Comparison of ENCODE assay signal across 22 mouse cellular contexts in genomic region chr10:126911479-126911878, GRCm38 (mm10).
"Had no signal": no experiment of that assay in that cellular context is flagged by ENCODE, and none has a peak within 500 bp of the region (broad histone marks: within the 10 kb centered on the region; RNA-seq: fewer than 3 reads in every experiment).

No protein-coding gene starts in this region.

- ATAC-seq: liver, postnatal 0 days; lung, postnatal 0 days; midbrain, embryonic 16.5 days had no signal

- H3K27ac ChIP-seq: liver, embryonic 15.5 days; lung, embryonic 15.5 days; midbrain, embryonic 12.5 days; neural tube, embryonic 13.5 days; neural tube, embryonic 15.5 days; stomach, embryonic 15.5 days; stomach, postnatal 0 days had no signal

- H3K9ac ChIP-seq: liver, embryonic 15.5 days; liver, postnatal 0 days; lung, embryonic 15.5 days; midbrain, embryonic 12.5 days; neural tube, embryonic 13.5 days; neural tube, embryonic 15.5 days; stomach, embryonic 15.5 days had no signal

- H3K4me3 ChIP-seq: liver, embryonic 15.5 days; lung, embryonic 15.5 days; midbrain, embryonic 12.5 days; myocyte; neural tube, embryonic 13.5 days; neural tube, embryonic 15.5 days; stomach, embryonic 15.5 days had no signal

- DNase-seq: liver, postnatal 0 days; lung, adult 2 months; lung, postnatal 14 days; lung, postnatal 36 days; midbrain, embryonic 14.5 days; retina, postnatal 1 day; right cerebral cortex, adult 18-20 months; right cerebral cortex, postnatal 25 days; right cerebral cortex, postnatal 4 days; thymus, adult 2 months; thymus, postnatal 25 days; thymus, postnatal 4 days had no signal

- H3K9me3 ChIP-seq: liver, embryonic 15.5 days; lung, embryonic 15.5 days; midbrain, embryonic 12.5 days; neural tube, embryonic 15.5 days; stomach, embryonic 15.5 days had no signal

- H3K27me3 ChIP-seq: liver, embryonic 15.5 days; lung, embryonic 15.5 days; midbrain, embryonic 12.5 days; neural tube, embryonic 13.5 days; neural tube, embryonic 15.5 days; stomach, embryonic 15.5 days had no signal

- H3K4me1 ChIP-seq: liver, embryonic 15.5 days; lung, embryonic 15.5 days; midbrain, embryonic 12.5 days; neural tube, embryonic 13.5 days; neural tube, embryonic 15.5 days; stomach, embryonic 15.5 days had no signal

- H3K4me2 ChIP-seq: liver, embryonic 15.5 days; lung, embryonic 15.5 days; midbrain, embryonic 12.5 days; neural tube, embryonic 13.5 days; neural tube, embryonic 15.5 days; stomach, embryonic 15.5 days had no signal

- H3K36me3 ChIP-seq: liver, embryonic 15.5 days; lung, embryonic 15.5 days; midbrain, embryonic 12.5 days; neural tube, embryonic 13.5 days; neural tube, embryonic 15.5 days; stomach, embryonic 15.5 days had no signal
